Mouse (Mus musculus): Measurements from ENCODE around the gene Ikzf2. TPM values are rescaled to one million over a fixed set of nuclear protein-coding genes. Genes with fewer than 3 reads are reported as not detected.

Ikzf2 gene
- 1.7 and 2.7 TPM in 2 replicates for polyA plus RNA-seq (2015; fragmentation: Nextera tagmentation; extraction: Ambion mirVana)

GRCm38 (mm10) chr1:69687076-69687991, at the start of gene Ikzf2:
Gene Ikzf2 (minus strand): TSS chr1:69687245.
- peak; percentile 94 for ATAC-seq (replicated peaks; ENCODE audit: low FRiP score, low read depth)
- no peak for TF ChIP-seq CTCF (IDR thresholded peaks at IDR 0.05; ENCODE audit: low read depth)

GRCm38 (mm10) chr1:69729729-69730128, 42.7 kb upstream of the Ikzf2 start:
- ATAC-seq (replicated peaks; ENCODE audit: low FRiP score, low read depth) = no peak
- Histone ChIP-seq H3K4me3 (replicated peaks; ENCODE audit: low read depth, low read length) (no peak overlapping the region), H3K4me1 (replicated peaks; ENCODE audit: insufficient read depth, low read length) (no peaks in the 10 kb centered on the region), H3K27me3 (ENCODE audit: insufficient read depth, low read length) (no peaks in the 10 kb centered on the region), H3K36me3 (ENCODE audit: insufficient read depth, low read length) (no peaks in the 10 kb centered on the region), H3K9ac (ENCODE audit: low read depth, low read length) (no peak overlapping the region), H3K9me3 (replicated peaks; ENCODE audit: low read length) (no peaks in the 10 kb centered on the region), H3K27ac (no peak overlapping the region), H3K4me2 (ENCODE audit: low read length) (no peak overlapping the region)
- TF ChIP-seq CTCF (IDR thresholded peaks at IDR 0.05; ENCODE audit: low read depth) = no peak
- WGBS = 59% methylated on average over 1 of the region's 1 CpGs
- DNase-seq (ENCODE audit: low spot score) = no peak

More at GRCm38 (mm10) chr1:69687076-69687991, at the start of gene Ikzf2:
- peak; percentile 91 for DNase-seq (ENCODE audit: low spot score)
- peak within 1 kb of the TSS; percentile 66 for H3K4me3 ChIP-seq (replicated peaks; ENCODE audit: low read depth, low read length)
- H3K27me3 ChIP-seq (ENCODE audit: insufficient read depth, low read length) = no peaks in the 10 kb centered on the region
- no peaks in the 10 kb centered on the region for H3K9me3 ChIP-seq (replicated peaks; ENCODE audit: low read length)
- H3K36me3 ChIP-seq (ENCODE audit: insufficient read depth, low read length) = no peaks in the 10 kb centered on the region
- WGBS = 0% methylated on average over 64 of the region's 105 CpGs
- H3K4me2 ChIP-seq (ENCODE audit: low read length) = peak within 1 kb of the TSS; percentile 63
- 0 out of 2 replicates have a peak, but pooled peaks cover 2% of the 10 kb centered on the region for H3K4me1 ChIP-seq (replicated peaks; ENCODE audit: insufficient read depth, low read length)
- peak within 1 kb of the TSS; percentile 81 for H3K27ac ChIP-seq
- H3K9ac ChIP-seq (ENCODE audit: low read depth, low read length) = peak within 1 kb of the TSS; percentile 63

GRCm38 (mm10) chr1:69729031-69729679, 42.1 kb upstream of the Ikzf2 start:
- H3K4me3 ChIP-seq (replicated peaks; ENCODE audit: low read depth, low read length) = no peak overlapping the region
- 39% methylated on average over 5 of the region's 5 CpGs for WGBS
- TF ChIP-seq CTCF (IDR thresholded peaks at IDR 0.05; ENCODE audit: low read depth) = no peak
- H3K4me2 ChIP-seq (ENCODE audit: low read length) = no peak overlapping the region
- H3K27me3 ChIP-seq (ENCODE audit: insufficient read depth, low read length) = no peaks in the 10 kb centered on the region
- no peaks in the 10 kb centered on the region for H3K36me3 ChIP-seq (ENCODE audit: insufficient read depth, low read length)
- H3K4me1 ChIP-seq (replicated peaks; ENCODE audit: insufficient read depth, low read length) = no peaks in the 10 kb centered on the region
- DNase-seq (ENCODE audit: low spot score) (no peak), ATAC-seq (replicated peaks; ENCODE audit: low FRiP score, low read depth) (no peak)
- no peak overlapping the region for H3K27ac ChIP-seq
- H3K9me3 ChIP-seq (replicated peaks; ENCODE audit: low read length) = no peaks in the 10 kb centered on the region
- H3K9ac ChIP-seq (ENCODE audit: low read depth, low read length) = no peak overlapping the region

GRCm38 (mm10) chr1:69727968-69728367, 40.9 kb upstream of the Ikzf2 start:
- Histone ChIP-seq H3K4me1 (replicated peaks; ENCODE audit: insufficient read depth, low read length) (no peaks in the 10 kb centered on the region), H3K9ac (ENCODE audit: low read depth, low read length) (no peak overlapping the region), H3K27me3 (ENCODE audit: insufficient read depth, low read length) (no peaks in the 10 kb centered on the region), H3K4me3 (replicated peaks; ENCODE audit: low read depth, low read length) (no peak overlapping the region), H3K9me3 (replicated peaks; ENCODE audit: low read length) (no peaks in the 10 kb centered on the region), H3K27ac (no peak overlapping the region), H3K4me2 (ENCODE audit: low read length) (no peak overlapping the region), H3K36me3 (ENCODE audit: insufficient read depth, low read length) (no peaks in the 10 kb centered on the region)
- peak; percentile 5 for DNase-seq (ENCODE audit: low spot score)
- no peak for ATAC-seq (replicated peaks; ENCODE audit: low FRiP score, low read depth)
- no peak for TF ChIP-seq CTCF (IDR thresholded peaks at IDR 0.05; ENCODE audit: low read depth)
- 46% methylated on average over 5 of the region's 5 CpGs for WGBS

- DNase-seq (ENCODE audit: low spot score) = no peak
- Histone ChIP-seq H3K27ac (no peak overlapping the region), H3K9ac (ENCODE audit: low read depth, low read length) (no peak overlapping the region), H3K4me1 (replicated peaks; ENCODE audit: insufficient read depth, low read length) (no peaks in the 10 kb centered on the region), H3K4me2 (ENCODE audit: low read length) (no peak overlapping the region), H3K4me3 (replicated peaks; ENCODE audit: low read depth, low read length) (no peak overlapping the region), H3K9me3 (replicated peaks; ENCODE audit: low read length) (no peaks in the 10 kb centered on the region), H3K27me3 (ENCODE audit: insufficient read depth, low read length) (no peaks in the 10 kb centered on the region), H3K36me3 (ENCODE audit: insufficient read depth, low read length) (no peaks in the 10 kb centered on the region)
- no peak for TF ChIP-seq CTCF (IDR thresholded peaks at IDR 0.05; ENCODE audit: low read depth)
- WGBS = 69% methylated on average over 3 of the region's 3 CpGs
- ATAC-seq (replicated peaks; ENCODE audit: low FRiP score, low read depth) = no peak
These were observed 30.1 kb upstream of the Ikzf2 start for GRCm38 (mm10) chr1:69717107-69717506.

- H3K27ac ChIP-seq = no peak overlapping the region
- WGBS = 80% methylated on average over 1 of the region's 1 CpGs
- no peak for TF ChIP-seq CTCF (IDR thresholded peaks at IDR 0.05; ENCODE audit: low read depth)
- no peaks in the 10 kb centered on the region for H3K4me1 ChIP-seq (replicated peaks; ENCODE audit: insufficient read depth, low read length)
- H3K4me3 ChIP-seq (replicated peaks; ENCODE audit: low read depth, low read length) = no peak overlapping the region
- no peak overlapping the region for H3K9ac ChIP-seq (ENCODE audit: low read depth, low read length)
- H3K4me2 ChIP-seq (ENCODE audit: low read length) = no peak overlapping the region
- H3K9me3 ChIP-seq (replicated peaks; ENCODE audit: low read length) = no peaks in the 10 kb centered on the region
- DNase-seq (ENCODE audit: low spot score) (no peak), ATAC-seq (replicated peaks; ENCODE audit: low FRiP score, low read depth) (no peak)
- no peaks in the 10 kb centered on the region for H3K36me3 ChIP-seq (ENCODE audit: insufficient read depth, low read length)
- H3K27me3 ChIP-seq (ENCODE audit: insufficient read depth, low read length) = no peaks in the 10 kb centered on the region
These were observed 21.5 kb upstream of the Ikzf2 start for GRCm38 (mm10) chr1:69708571-69708970.

Measured in kidney, postnatal 0 days (tissue).